Mouse (Mus musculus) WW6 (cell line): Measurements from ENCODE around the gene Vmp1.

Source experiments
- DNase-seq: peaks from one replicate; pipeline ENCODE4 v3.0.0-alpha.2; 2013; ENCODE audit warnings: low read depth, low spot score

Gene Vmp1

DNA sequence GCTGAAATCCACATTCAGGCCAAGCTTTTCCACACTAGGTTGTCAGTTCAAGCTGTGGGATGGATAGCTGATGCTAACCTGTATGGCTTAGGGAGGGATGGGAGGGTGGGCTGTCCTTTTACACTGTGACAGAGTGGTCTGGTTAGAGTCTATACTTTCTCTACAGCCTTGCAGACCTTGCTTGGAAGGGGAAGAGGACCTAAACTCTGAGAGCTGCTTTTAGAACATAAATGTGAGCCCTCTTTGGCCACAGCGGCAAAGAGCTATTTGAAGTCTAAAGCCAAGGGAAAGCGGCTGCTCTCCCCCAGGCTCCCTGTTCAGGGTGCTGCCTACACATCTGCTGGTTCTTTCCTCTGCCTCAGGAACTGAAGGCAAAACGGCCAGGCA, 98.0 kb downstream of the Vmp1 start:
- DNase-seq, result no peak

- no peak for DNase-seq
Measured at GRCm38 (mm10) chr11:86584898-86585597, 98.6 kb downstream of the Vmp1 start.

- DNase-seq, result no peak
Measured at GRCm38 (mm10) chr11:86583990-86584897, 99.4 kb downstream of the Vmp1 start.

GRCm38 (mm10) chr11:86583313-86583825, 100.3 kb downstream of the Vmp1 start:
- no peak for DNase-seq

DNA sequence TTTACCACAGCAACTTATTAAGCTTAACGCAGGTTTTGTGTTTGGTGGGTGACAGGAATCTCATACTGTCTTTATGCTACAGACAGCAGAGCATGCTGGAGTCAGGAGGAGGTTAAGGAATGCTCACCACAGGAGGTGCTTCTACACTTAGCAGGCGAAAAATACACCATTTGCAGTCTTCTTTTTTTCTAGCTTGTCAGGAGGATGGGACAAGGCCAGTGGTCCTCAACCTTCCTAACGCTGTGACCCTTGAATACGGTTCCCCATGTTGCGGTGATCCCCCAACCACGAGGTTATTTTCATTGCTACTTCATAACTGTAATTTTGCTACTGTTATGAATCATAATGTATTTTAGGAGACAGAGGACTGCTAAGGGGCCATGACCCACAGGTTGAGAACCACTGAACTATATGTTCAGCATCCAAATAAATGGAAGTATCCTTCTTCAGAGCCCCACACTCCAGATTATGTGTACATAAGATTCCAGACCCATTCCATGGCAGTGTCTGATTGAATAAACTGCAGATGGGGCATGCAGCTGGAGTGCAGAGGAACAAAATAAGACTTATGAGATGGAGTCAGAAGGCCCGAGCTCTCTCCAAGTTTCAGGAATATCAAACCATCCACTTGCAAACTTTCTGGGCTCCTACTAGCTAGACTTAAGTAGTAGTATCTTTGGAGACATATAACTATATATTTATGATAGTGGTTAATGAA, 100.9 kb downstream of the Vmp1 start:
- DNase-seq, result no peak

- DNase-seq, result no peak
Measured at GRCm38 (mm10) chr11:86581943-86582542, 101.6 kb downstream of the Vmp1 start.

- no peak for DNase-seq
Measured at GRCm38 (mm10) chr11:86581250-86581753, 102.3 kb downstream of the Vmp1 start.

DNA sequence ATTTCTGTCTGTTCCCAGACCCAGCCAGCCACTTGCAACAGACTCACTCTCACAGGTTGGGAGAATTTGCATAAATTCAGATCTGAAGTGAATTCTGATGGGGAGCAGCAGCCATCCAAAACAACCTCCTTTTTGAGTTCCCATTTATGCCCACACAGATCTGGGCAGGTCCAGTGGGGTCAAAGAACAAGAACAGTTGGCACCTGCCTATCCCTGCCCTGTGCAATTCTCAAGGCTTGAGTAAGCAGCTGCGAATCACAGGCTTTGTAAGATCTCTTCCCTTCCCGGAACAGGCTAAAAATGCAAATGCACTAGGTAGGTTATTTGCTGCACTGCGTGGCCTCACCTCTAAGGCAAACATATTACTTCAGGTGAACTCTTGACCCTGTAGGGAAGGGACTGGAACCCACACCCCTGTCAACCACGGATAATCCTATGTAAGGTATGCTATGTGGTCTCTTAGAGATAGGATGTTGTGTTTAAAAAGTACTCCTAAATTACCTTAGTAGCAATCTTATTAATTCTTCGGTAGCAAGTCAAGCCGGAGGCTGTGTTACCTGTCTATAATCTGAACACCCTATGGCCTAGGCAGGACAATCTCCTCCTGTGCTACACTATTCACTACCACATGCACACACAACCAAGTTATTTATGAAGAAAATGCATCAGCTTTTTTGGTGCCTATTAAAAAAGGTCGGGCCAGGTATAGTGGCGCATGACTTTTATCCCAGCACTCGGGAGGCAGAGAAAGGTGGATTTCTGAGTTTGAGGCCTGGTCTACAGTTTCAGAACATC, 103.1 kb downstream of the Vmp1 start:
- no peak for DNase-seq

DNA sequence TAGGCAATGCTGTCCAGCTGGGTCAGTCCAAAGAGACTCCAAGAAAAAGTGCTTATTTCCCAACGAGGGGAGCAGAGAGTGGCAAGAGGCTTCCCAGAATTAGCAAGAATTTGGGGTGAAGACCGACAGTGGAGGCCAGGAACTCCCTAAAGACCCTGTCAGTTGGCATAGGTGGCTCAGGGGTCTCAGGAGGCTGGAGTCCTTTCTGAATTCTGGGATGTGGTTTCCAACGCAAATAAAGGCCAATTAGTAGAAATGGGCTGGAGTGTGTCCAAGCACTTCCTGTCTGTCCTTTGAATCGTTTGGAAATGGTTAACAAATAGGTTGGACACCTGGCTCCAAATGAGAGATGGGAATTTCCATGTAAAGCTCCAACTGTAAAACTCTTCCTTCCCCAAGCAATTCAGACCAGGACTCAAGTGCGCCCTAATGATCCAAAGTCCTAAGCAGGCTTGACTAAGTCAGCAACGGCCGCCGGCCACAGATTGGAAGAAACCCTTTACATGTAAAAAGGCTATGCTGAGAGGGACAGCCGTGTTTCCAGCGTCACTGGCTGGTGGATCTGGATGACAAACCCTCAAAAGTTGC, 103.8 kb downstream of the Vmp1 start:
- no peak for DNase-seq

- no peak for DNase-seq
Measured at GRCm38 (mm10) chr11:86578809-86579730, 104.6 kb downstream of the Vmp1 start.

DNA sequence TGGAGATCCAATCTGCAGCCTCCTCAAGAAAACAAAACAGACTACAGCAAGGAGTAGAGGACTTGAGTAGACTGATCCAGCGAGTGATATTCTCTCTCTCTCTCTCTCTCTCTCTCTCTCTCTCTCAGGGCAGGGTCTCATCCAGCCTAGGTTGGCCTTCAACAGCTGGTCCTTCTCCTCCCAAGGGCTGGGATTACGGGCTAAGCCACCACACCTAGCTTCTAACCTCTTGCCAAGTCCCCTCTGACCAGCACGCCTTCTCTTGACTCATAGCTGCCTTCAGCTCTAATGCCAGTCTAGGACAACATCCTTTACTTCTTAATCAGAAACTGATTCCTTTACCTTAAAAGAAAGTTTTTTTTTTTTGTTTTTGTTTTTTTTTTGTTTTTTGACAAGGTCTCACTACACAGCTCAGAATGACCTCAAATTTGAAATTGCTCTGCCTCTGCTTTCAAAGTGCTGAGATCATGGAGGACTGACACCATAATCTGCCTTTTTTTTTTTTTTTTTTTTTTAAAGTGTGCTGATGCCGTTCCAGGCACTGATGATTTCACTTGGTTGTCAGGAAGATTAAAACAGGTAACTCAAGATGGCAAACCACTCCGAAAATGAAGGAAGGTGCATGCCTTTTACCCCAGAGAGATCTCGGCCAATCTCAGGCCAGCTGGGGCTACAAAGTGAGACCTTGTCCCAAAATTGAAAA, 105.4 kb downstream of the Vmp1 start:
- no peak for DNase-seq

GRCm38 (mm10) chr11:86577231-86577630, 106.4 kb downstream of the Vmp1 start:
- no peak for DNase-seq

DNA sequence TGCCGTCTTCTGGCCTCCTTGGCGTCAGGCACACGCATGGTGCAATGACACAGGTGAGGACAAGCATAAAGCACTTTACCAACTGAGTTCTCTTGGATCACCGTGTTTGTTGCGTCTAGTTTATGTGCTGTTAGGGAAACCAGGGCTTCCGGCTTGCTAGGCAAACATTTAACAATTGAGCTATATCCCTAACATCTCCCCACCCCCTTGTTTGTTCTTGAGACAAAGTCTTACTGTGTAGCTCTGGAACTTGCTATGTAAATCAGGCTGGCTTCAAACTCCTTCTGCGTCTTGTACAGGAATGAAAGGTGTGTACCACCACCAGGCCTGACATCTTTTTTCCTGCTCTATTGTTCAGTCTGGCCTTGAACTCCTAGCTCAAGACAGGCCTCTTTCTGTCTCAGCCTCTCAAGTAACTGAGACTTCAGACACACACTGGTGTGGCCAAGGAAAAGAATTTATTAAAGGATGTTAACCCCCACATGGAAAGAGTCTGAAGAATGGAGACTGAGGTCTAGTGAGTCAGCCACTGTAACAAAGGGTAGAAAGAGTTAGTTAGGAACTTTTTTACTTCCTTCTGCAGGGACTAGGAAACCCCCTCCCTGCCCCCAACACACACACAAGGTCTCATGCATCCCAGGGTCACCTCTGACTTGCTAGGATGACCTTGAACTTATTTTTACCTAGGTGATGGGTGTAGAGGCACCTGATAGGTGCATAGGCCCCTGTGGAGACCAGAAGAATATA, 107.8 kb downstream of the Vmp1 start:
- no peak for DNase-seq

GRCm38 (mm10) chr11:86574408-86574807, 109.2 kb downstream of the Vmp1 start:
- no peak for DNase-seq

DNA sequence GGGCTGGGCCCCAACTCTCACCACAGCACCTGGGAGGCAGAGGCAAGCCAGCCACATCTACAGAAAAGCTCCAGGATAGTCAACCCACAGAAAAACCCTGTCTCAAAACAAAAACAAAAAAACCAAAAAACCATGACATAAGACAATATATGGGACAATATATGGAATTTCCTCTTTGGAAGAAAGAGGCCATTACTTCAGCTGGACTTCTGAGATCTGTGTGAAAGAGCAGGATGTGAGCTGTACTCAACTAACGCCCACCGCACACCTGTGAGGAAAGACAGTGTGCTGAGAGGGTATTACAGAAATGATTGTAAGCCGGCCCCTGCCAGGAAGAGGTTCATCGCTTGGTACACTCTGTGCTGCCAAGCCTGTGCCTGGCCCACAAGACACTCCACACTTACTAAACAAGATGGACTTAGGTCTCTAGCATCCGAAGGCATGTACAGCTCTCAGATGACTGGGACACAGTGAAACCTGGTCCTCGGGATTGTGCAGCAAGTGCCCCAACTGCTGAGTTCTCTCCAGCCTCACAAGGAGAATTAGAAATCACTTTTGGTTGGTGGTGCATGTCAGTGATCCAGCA, 109.9 kb downstream of the Vmp1 start:
- no peak for DNase-seq

DNA sequence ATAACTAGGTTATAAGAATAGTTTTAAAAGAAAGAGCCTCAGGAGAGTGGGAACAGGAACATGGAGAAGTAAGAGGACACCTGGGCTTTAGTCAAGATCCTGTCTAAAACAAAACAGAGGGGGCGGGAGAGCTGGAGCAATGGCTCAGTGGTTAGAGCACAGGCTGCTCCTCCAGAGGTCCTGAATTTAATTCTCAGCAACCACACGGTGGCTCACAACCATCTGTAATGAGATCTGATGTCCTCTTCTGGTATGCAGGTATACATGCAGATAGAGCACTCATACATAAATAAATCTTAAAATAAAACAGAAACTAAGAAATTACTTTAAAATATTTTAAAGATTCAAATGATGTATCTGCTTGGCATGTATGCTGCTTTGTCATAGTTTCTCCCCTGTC, 111.0 kb downstream of the Vmp1 start:
- DNase-seq, result no peak

- DNase-seq, result no peak
Measured at GRCm38 (mm10) chr11:86571871-86572270, 111.8 kb downstream of the Vmp1 start.
